Mouse (Mus musculus) erythroid progenitor cell, adult 5-6 weeks (primary cell): ENCODE measurements around the gene Nhlrc4. TPM values are rescaled to one million over a fixed set of nuclear protein-coding genes. Genes with fewer than 3 reads are reported as not detected.

ENCODE experiments used
- ATAC-seq: replicated peaks from 2 replicates; pipeline ENCODE4 v1.8.0; 2016; ENCODE audit warnings: moderate number of reproducible peaks, mild to moderate bottlenecking, moderate TSS enrichment, inconsistent platforms; ENCODE audit not compliant: poor library complexity, low FRiP score, severe bottlenecking
- total RNA-seq, 2 experiments: library from RNA; stranded (forward) in 1 of 2; stranded (reverse) in 1 of 2; fragments of 150-400 nt in 1 of 2; fragments of 186-747, 209-891 nt in 1 of 2; gene quantifications; 2 replicates each; pipeline versions ENCODE4 v1.2.3 to v1.2.4; 2015 to 2017; ENCODE audit warnings: low replicate concordance in 2 of 2

Nhlrc4 gene
- total RNA-seq, 2 experiments from 2014 or later = 13.7 to 13.8 TPM

DNA sequence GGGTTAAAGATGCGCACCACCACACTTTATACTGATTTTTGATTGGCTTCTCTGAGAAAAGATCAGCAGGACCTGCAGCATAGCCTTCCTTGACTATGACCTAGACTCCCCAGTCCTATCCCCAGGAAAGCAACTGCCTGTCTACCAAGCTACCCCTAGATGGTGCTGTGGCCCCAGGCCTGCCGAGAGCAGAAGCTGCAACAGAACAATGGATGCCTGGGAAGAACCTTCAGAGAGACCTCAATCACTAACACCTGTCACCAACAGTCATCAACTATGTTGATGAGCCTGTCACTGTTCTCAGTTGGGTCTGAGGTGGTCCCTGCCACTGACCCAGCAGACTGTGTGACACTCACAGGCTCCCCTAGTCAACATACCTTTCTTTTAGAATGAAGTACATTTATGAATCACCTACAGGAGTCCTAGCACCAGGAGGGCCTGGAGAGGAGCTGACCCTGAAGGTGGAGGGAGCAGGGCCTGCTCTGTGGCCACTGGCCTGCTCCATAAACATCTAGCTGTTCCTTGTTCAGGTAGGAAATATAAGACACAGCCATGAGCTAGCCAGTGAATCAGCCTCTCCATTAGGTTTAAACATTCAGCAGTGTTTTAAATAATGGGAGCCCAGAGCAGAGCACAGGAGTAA, 50.7 kb downstream of the Nhlrc4 start:
- peak; percentile 92 for ATAC-seq

Other genes starting within 250 kb of the Nhlrc4 start
Only the 30 nearest of the 32 such genes appear.
- gene Rpusd1, start 217.3 kb downstream of the Nhlrc4 start, total RNA-seq (2015; ENCODE audit: low replicate concordance) = 1.1 and 2.1 TPM in 2 replicates
- 0.26 and 3.7 TPM in 2 replicates for gene Rpusd1, start 217.3 kb downstream of the Nhlrc4 start, total RNA-seq (2017; ENCODE audit: low replicate concordance)
- gene Mslnl, start 208.9 kb downstream of the Nhlrc4 start, total RNA-seq (2015; ENCODE audit: low replicate concordance) = not detected in 2 replicates
- gene Mslnl, start 208.9 kb downstream of the Nhlrc4 start, total RNA-seq (2017; ENCODE audit: low replicate concordance) = not detected in 2 replicates
- gene Msln, start 190.6 kb downstream of the Nhlrc4 start, total RNA-seq (2015; ENCODE audit: low replicate concordance) = not detected in 2 replicates
- gene Msln, start 190.6 kb downstream of the Nhlrc4 start, total RNA-seq (2017; ENCODE audit: low replicate concordance) = not detected in 2 replicates
- 0.42 and 6.8 TPM in 2 replicates for gene Narfl, start 171.2 kb downstream of the Nhlrc4 start, total RNA-seq (2015; ENCODE audit: low replicate concordance)
- gene Narfl, start 171.2 kb downstream of the Nhlrc4 start, total RNA-seq (2017; ENCODE audit: low replicate concordance) = 7.1 and 12.0 TPM in 2 replicates
- gene Haghl, start 159.3 kb downstream of the Nhlrc4 start, total RNA-seq (2015; ENCODE audit: low replicate concordance) = 8.6 and 9.6 TPM in 2 replicates
- 2.3 and 6.0 TPM in 2 replicates for gene Haghl, start 159.3 kb downstream of the Nhlrc4 start, total RNA-seq (2017; ENCODE audit: low replicate concordance)
- gene Ccdc78, start 158.4 kb downstream of the Nhlrc4 start, total RNA-seq (2015; ENCODE audit: low replicate concordance) = not detected in 2 replicates
- gene Ccdc78, start 158.4 kb downstream of the Nhlrc4 start, total RNA-seq (2017; ENCODE audit: low replicate concordance) = not detected in 2 replicates
- 38.1 and 51.5 TPM in 2 replicates for gene Fam173a, start 152.1 kb downstream of the Nhlrc4 start, total RNA-seq (2015; ENCODE audit: low replicate concordance)
- gene Fam173a, start 152.1 kb downstream of the Nhlrc4 start, total RNA-seq (2017; ENCODE audit: low replicate concordance) = 5.4 and 16.7 TPM in 2 replicates
- not detected in 2 replicates for gene AC134908.4, start 149.3 kb downstream of the Nhlrc4 start, total RNA-seq (2015; ENCODE audit: low replicate concordance)
- not detected in 2 replicates for gene AC134908.4, start 149.3 kb downstream of the Nhlrc4 start, total RNA-seq (2017; ENCODE audit: low replicate concordance)
- not detected in 2 replicates for gene Metrn, start 147.8 kb downstream of the Nhlrc4 start, total RNA-seq (2015; ENCODE audit: low replicate concordance)
- 5.4 and 5.9 TPM in 2 replicates for gene Metrn, start 147.8 kb downstream of the Nhlrc4 start, total RNA-seq (2017; ENCODE audit: low replicate concordance)
- gene Fbxl16, start 135.9 kb downstream of the Nhlrc4 start, total RNA-seq (2015; ENCODE audit: low replicate concordance) = not detected in 2 replicates
- gene Fbxl16, start 135.9 kb downstream of the Nhlrc4 start, total RNA-seq (2017; ENCODE audit: low replicate concordance) = not detected in 2 replicates
- 4.2 and 6.5 TPM in 2 replicates for gene Wdr24, start 121.3 kb downstream of the Nhlrc4 start, total RNA-seq (2015; ENCODE audit: low replicate concordance)
- gene Wdr24, start 121.3 kb downstream of the Nhlrc4 start, total RNA-seq (2017; ENCODE audit: low replicate concordance) = 7.0 and 14.5 TPM in 2 replicates
- 5.4 and 6.1 TPM in 2 replicates for gene Jmjd8, start 116.1 kb downstream of the Nhlrc4 start, total RNA-seq (2015; ENCODE audit: low replicate concordance)
- 2.7 and 9.1 TPM in 2 replicates for gene Jmjd8, start 116.1 kb downstream of the Nhlrc4 start, total RNA-seq (2017; ENCODE audit: low replicate concordance)
- gene Stub1, start 111.6 kb downstream of the Nhlrc4 start, total RNA-seq (2015; ENCODE audit: low replicate concordance) = 58.7 and 86.4 TPM in 2 replicates
- gene Stub1, start 111.6 kb downstream of the Nhlrc4 start, total RNA-seq (2017; ENCODE audit: low replicate concordance) = 47.1 and 58.4 TPM in 2 replicates
- 4.6 TPM in 1 of 2 replicates, not detected in the other for gene Rhbdl1, start 107.7 kb downstream of the Nhlrc4 start, total RNA-seq (2015; ENCODE audit: low replicate concordance)
- gene Rhbdl1, start 107.7 kb downstream of the Nhlrc4 start, total RNA-seq (2017; ENCODE audit: low replicate concordance) = 0.77 TPM in 1 of 2 replicates, not detected in the other
- gene Gm20683, start 103.2 kb downstream of the Nhlrc4 start, total RNA-seq (2015; ENCODE audit: low replicate concordance) = 1.3 and 1.4 TPM in 2 replicates
- gene Gm20683, start 103.2 kb downstream of the Nhlrc4 start, total RNA-seq (2017; ENCODE audit: low replicate concordance) = 1.8 TPM in 1 of 2 replicates, not detected in the other
- gene Rhot2, start 100.1 kb downstream of the Nhlrc4 start, total RNA-seq (2015; ENCODE audit: low replicate concordance) = 34.4 and 37.1 TPM in 2 replicates
- 39.1 and 41.5 TPM in 2 replicates for gene Rhot2, start 100.1 kb downstream of the Nhlrc4 start, total RNA-seq (2017; ENCODE audit: low replicate concordance)
- gene Wdr90, start 83.5 kb downstream of the Nhlrc4 start, total RNA-seq (2015; ENCODE audit: low replicate concordance) = 52.8 and 61.6 TPM in 2 replicates
- gene Wdr90, start 83.5 kb downstream of the Nhlrc4 start, total RNA-seq (2017; ENCODE audit: low replicate concordance) = 26.4 and 37.6 TPM in 2 replicates
- 4.2 and 11.9 TPM in 2 replicates for gene Mcrip2, start 76.2 kb downstream of the Nhlrc4 start, total RNA-seq (2015; ENCODE audit: low replicate concordance)
- gene Mcrip2, start 76.2 kb downstream of the Nhlrc4 start, total RNA-seq (2017; ENCODE audit: low replicate concordance) = 3.5 TPM in 1 of 2 replicates, not detected in the other
- 10.1 and 17.3 TPM in 2 replicates for gene Mettl26, start 69.9 kb downstream of the Nhlrc4 start, total RNA-seq (2015; ENCODE audit: low replicate concordance)
- gene Mettl26, start 69.9 kb downstream of the Nhlrc4 start, total RNA-seq (2017; ENCODE audit: low replicate concordance) = 7.1 and 7.7 TPM in 2 replicates
- not detected in 2 replicates for gene Wfikkn1, start 64.1 kb downstream of the Nhlrc4 start, total RNA-seq (2015; ENCODE audit: low replicate concordance)
- gene Wfikkn1, start 64.1 kb downstream of the Nhlrc4 start, total RNA-seq (2017; ENCODE audit: low replicate concordance) = 0.26 and 1.7 TPM in 2 replicates
- gene Rab40c, start 25.2 kb downstream of the Nhlrc4 start, total RNA-seq (2015; ENCODE audit: low replicate concordance) = 2.2 and 2.5 TPM in 2 replicates
- gene Rab40c, start 25.2 kb downstream of the Nhlrc4 start, total RNA-seq (2017; ENCODE audit: low replicate concordance) = 0.98 and 3.2 TPM in 2 replicates
- 1,618 and 1,746 TPM in 2 replicates for gene Pigq, start within 50 bp of the Nhlrc4 start, total RNA-seq (2015; ENCODE audit: low replicate concordance)
- 1,554 and 1,638 TPM in 2 replicates for gene Pigq, start within 50 bp of the Nhlrc4 start, total RNA-seq (2017; ENCODE audit: low replicate concordance)
- not detected in 2 replicates for gene A930017K11Rik, start 7.6 kb upstream of the Nhlrc4 start, total RNA-seq (2015; ENCODE audit: low replicate concordance)
- not detected in 2 replicates for gene A930017K11Rik, start 7.6 kb upstream of the Nhlrc4 start, total RNA-seq (2017; ENCODE audit: low replicate concordance)
- 9.6 and 9.7 TPM in 2 replicates for gene Capn15, start 40.8 kb upstream of the Nhlrc4 start, total RNA-seq (2015; ENCODE audit: low replicate concordance)
- gene Capn15, start 40.8 kb upstream of the Nhlrc4 start, total RNA-seq (2017; ENCODE audit: low replicate concordance) = 5.7 and 9.1 TPM in 2 replicates
- not detected in 2 replicates for gene Rab11fip3, start 124.6 kb upstream of the Nhlrc4 start, total RNA-seq (2015; ENCODE audit: low replicate concordance)
- 0.26 TPM in 1 of 2 replicates, not detected in the other for gene Rab11fip3, start 124.6 kb upstream of the Nhlrc4 start, total RNA-seq (2017; ENCODE audit: low replicate concordance)
- 1.8 TPM in 1 of 2 replicates, not detected in the other for gene Decr2, start 145.4 kb upstream of the Nhlrc4 start, total RNA-seq (2015; ENCODE audit: low replicate concordance)
- 1.4 TPM in 1 of 2 replicates, not detected in the other for gene Decr2, start 145.4 kb upstream of the Nhlrc4 start, total RNA-seq (2017; ENCODE audit: low replicate concordance)
- gene Nme4, start 150.6 kb upstream of the Nhlrc4 start, total RNA-seq (2015; ENCODE audit: low replicate concordance) = 3.6 and 5.9 TPM in 2 replicates
- gene Nme4, start 150.6 kb upstream of the Nhlrc4 start, total RNA-seq (2017; ENCODE audit: low replicate concordance) = 3.4 TPM in 1 of 2 replicates, not detected in the other
- 13.0 and 13.8 TPM in 2 replicates for gene Tmem8, start 168.3 kb upstream of the Nhlrc4 start, total RNA-seq (2015; ENCODE audit: low replicate concordance)
- gene Tmem8, start 168.3 kb upstream of the Nhlrc4 start, total RNA-seq (2017; ENCODE audit: low replicate concordance) = 6.7 and 8.9 TPM in 2 replicates
- 32.3 and 39.3 TPM in 2 replicates for gene Mrpl28, start 178.5 kb upstream of the Nhlrc4 start, total RNA-seq (2015; ENCODE audit: low replicate concordance)
- gene Mrpl28, start 178.5 kb upstream of the Nhlrc4 start, total RNA-seq (2017; ENCODE audit: low replicate concordance) = 27.6 and 30.9 TPM in 2 replicates
- 12.2 and 35.3 TPM in 2 replicates for gene Axin1, start 193.7 kb upstream of the Nhlrc4 start, total RNA-seq (2015; ENCODE audit: low replicate concordance)
- 44.4 and 84.3 TPM in 2 replicates for gene Axin1, start 193.7 kb upstream of the Nhlrc4 start, total RNA-seq (2017; ENCODE audit: low replicate concordance)